Comparison of ENCODE assay signal across 23 mouse cellular contexts in the genomic region with DNA sequence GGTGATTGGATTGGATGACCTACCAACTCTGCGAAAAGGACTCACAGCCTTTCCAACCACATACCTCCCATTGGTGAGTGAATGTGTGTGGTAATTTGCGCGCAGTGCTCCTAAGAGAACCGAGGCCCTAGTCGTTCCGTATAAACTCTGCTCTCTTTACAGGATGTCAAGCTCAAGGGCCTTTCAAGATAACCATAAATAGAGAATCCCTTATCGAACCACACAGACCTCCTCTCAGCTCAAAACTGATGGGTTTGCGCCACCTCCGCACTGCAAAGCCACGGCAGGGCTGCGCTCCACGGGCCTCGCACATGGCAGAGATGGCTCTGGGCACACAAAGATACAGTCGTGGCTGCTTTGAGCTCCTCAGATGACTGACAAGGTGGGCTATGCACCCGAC.
DNase-seq lines count a peak whose midpoint lies in the region; ATAC-seq and TF ChIP-seq lines count a peak whose summit lies in the region.
"Had no signal": no experiment of that assay in that cellular context is flagged by ENCODE, and none has a peak within 500 bp of the region (broad histone marks: within the 10 kb centered on the region; RNA-seq: fewer than 3 reads in every experiment).

No protein-coding gene starts in this region.

- peak; percentile 67 for DNase-seq in heart, adult 11 months
- DNase-seq in heart, postnatal 10 days = no peak
- no peak for DNase-seq in heart, postnatal 36 days
- DNase-seq in 3134 (ENCODE audit: extremely low read depth, insufficient read length, low spot score) = peak; percentile 7
- DNase-seq in brain, embryonic 14.5 days (ENCODE audit: low read depth) = peak; percentile 26
- DNase-seq: adrenal gland, postnatal 10 days; cerebellum, adult 2 months; cerebellum, postnatal 25 days; kidney, adult 9 months; kidney, postnatal 14 days; thymus, adult 2 months; thymus, postnatal 4 days had no signal

- H3K4me2 ChIP-seq in heart, embryonic 15.5 days = peak overlapping the region; percentile 36
- no peak overlapping the region for H3K4me2 ChIP-seq in forebrain, embryonic 16.5 days (ENCODE audit: low read length)
- H3K4me2 ChIP-seq: embryonic facial prominence, embryonic 12.5 days; limb, embryonic 12.5 days had no signal

- H3K36me3 ChIP-seq in heart, embryonic 15.5 days = no peaks in the 10 kb centered on the region
- H3K36me3 ChIP-seq in forebrain, embryonic 16.5 days (ENCODE audit: control insufficient read depth, insufficient read depth) = no peaks in the 10 kb centered on the region
- H3K36me3 ChIP-seq: embryonic facial prominence, embryonic 12.5 days; limb, embryonic 12.5 days; midbrain, embryonic 10.5 days had no signal

- H3K4me1 ChIP-seq in heart, embryonic 15.5 days (replicated peaks) = no peaks in the 10 kb centered on the region; the same call in 1 of the 2 replicates
- no peaks in the 10 kb centered on the region for H3K4me1 ChIP-seq in forebrain, embryonic 16.5 days (replicated peaks; ENCODE audit: control insufficient read depth, insufficient read depth, low read length)
- H3K4me1 ChIP-seq: embryonic facial prominence, embryonic 12.5 days; limb, embryonic 12.5 days; midbrain, embryonic 10.5 days had no signal

- WGBS in heart, embryonic 15.5 days = 45% methylated on average over 15 of the region's 15 CpGs
- 91% methylated on average over 15 of the region's 15 CpGs for WGBS in forebrain, embryonic 16.5 days

- H3K4me3 ChIP-seq in heart, embryonic 15.5 days = no peak overlapping the region
- H3K4me3 ChIP-seq in forebrain, embryonic 16.5 days (replicated peaks; ENCODE audit: low read length) = no peak overlapping the region
- H3K4me3 ChIP-seq: embryonic facial prominence, embryonic 12.5 days; limb, embryonic 12.5 days; midbrain, embryonic 10.5 days had no signal

- no peaks in the 10 kb centered on the region for H3K27me3 ChIP-seq in heart, embryonic 15.5 days
- no peaks in the 10 kb centered on the region for H3K27me3 ChIP-seq in forebrain, embryonic 16.5 days (replicated peaks; ENCODE audit: control insufficient read depth, insufficient read depth, low read length)
- H3K27me3 ChIP-seq: embryonic facial prominence, embryonic 12.5 days; limb, embryonic 12.5 days; Patski had no signal

- intact Hi-C loops in heart, postnatal 10 days (cut with DNase I) = no loop called here
- intact Hi-C loops in heart, postnatal 36 days (cut with DNase I) = no loop called here

- no peak overlapping the region for H3K27ac ChIP-seq in heart, embryonic 15.5 days
- H3K27ac ChIP-seq in forebrain, embryonic 16.5 days (ENCODE audit: low read length) = no peak overlapping the region
- H3K27ac ChIP-seq: embryonic facial prominence, embryonic 12.5 days; hindbrain, postnatal 0 days; limb, embryonic 12.5 days; macrophage; midbrain, embryonic 10.5 days had no signal

- H3K9me3 ChIP-seq in heart, embryonic 15.5 days (replicated peaks) = no peaks in the 10 kb centered on the region
- H3K9me3 ChIP-seq in forebrain, embryonic 16.5 days (ENCODE audit: control insufficient read depth, low read length) = no peaks in the 10 kb centered on the region
- H3K9me3 ChIP-seq: embryonic facial prominence, embryonic 12.5 days; limb, embryonic 12.5 days; midbrain, embryonic 10.5 days had no signal

- H3K9ac ChIP-seq in heart, embryonic 15.5 days = no peak overlapping the region
- no peak overlapping the region for H3K9ac ChIP-seq in forebrain, embryonic 16.5 days (replicated peaks; ENCODE audit: low read depth, low read length)
- H3K9ac ChIP-seq: embryonic facial prominence, embryonic 12.5 days; limb, embryonic 12.5 days had no signal

- ATAC-seq in heart, embryonic 15.5 days (replicated peaks; ENCODE audit: insufficient number of reproducible peaks, insufficient read depth, low FRiP score, low read depth) = no peak
- no peak for ATAC-seq in forebrain, embryonic 16.5 days
- ATAC-seq: CD4-positive, CD25-positive, alpha-beta regulatory T cell, adult 4 months; hindbrain, postnatal 0 days; intestine, embryonic 16.5 days; lung, postnatal 0 days; Patski had no signal

- no peak for TF ChIP-seq POLR2A in brain, embryonic 14.5 days (IDR thresholded peaks at IDR 0.05; ENCODE audit: borderline replicate concordance, extremely low read depth, insufficient read depth, insufficient read length, poor library complexity, severe bottlenecking)

- TF ChIP-seq CTCF in brain, embryonic 14.5 days (IDR thresholded peaks at IDR 0.05; ENCODE audit: borderline replicate concordance, extremely low read depth, insufficient read depth, insufficient read length) = no peak

Comparison
In these comparisons a context has a peak if more than half of its experiments do, and no peak if none do; other contexts are left out.
1. DNase-seq: peak in heart, adult 11 months (single experiment), 3134 (single experiment) and brain, embryonic 14.5 days (single experiment); none in heart, postnatal 10 days (0 of 2) and heart, postnatal 36 days (0 of 2).